Mouse (Mus musculus) B cell, adult 62 days (primary cell): ENCODE results near the gene Acer3. TPM values are rescaled to one million over a fixed set of nuclear protein-coding genes. Genes with fewer than 3 reads are reported as not detected.

ENCODE experiments used
- total RNA-seq: library from RNA; stranded (reverse); gene quantifications from 4 replicates; pipeline ENCODE4 v1.2.4, GENCODE M21; 2023

Gene Acer3
- 6.9 to 9.2 TPM (median 8.7 TPM) in 4 replicates for total RNA-seq

GRCm38 (mm10) chr7:98321083-98321482 is at the start of gene Acer3:
Gene Acer3, minus strand, starts transcription at chr7:98321208.

GRCm38 (mm10) chr7:98361063-98361652 is 40.1 kb upstream of the Acer3 start, which contains the start of gene Tsku:
Gene Tsku, minus strand, starts transcription at chr7:98361328.

GRCm38 (mm10) chr7:98199381-98199780 is 121.6 kb downstream of the Acer3 start, which contains the start of gene B3gnt6:
Gene B3gnt6, minus strand, starts transcription at chr7:98199481.

GRCm38 (mm10) chr7:98177929-98178559 is 143.0 kb downstream of the Acer3 start, which contains the start of gene Capn5:
Gene Capn5, minus strand, starts transcription at chr7:98178274.

Other genes with a start within 250 kb of the Acer3 start
- gene Myo7a, start 201.7 kb downstream of the Acer3 start, total RNA-seq, result 17.2 to 26.6 TPM (median 22.2 TPM) in 4 replicates
- gene Omp, start 175.7 kb downstream of the Acer3 start, total RNA-seq, result 0.26 to 0.88 TPM (median 0.44 TPM) in 4 replicates
- gene Capn5, start 142.9 kb downstream of the Acer3 start, total RNA-seq, result 8.3 to 9.4 TPM (median 8.9 TPM) in 4 replicates
- gene B3gnt6, start 121.7 kb downstream of the Acer3 start, total RNA-seq, result not detected in 4 replicates
- gene Tsku, start 40.1 kb upstream of the Acer3 start, total RNA-seq, result not detected in 4 replicates
- gene Gucy2d, start 119.2 kb upstream of the Acer3 start, total RNA-seq, result not detected in 4 replicates
- 1.9 to 2.6 TPM (median 2.1 TPM) in 4 replicates for gene Lrrc32, start 168.1 kb upstream of the Acer3 start, total RNA-seq